Comparison of ENCODE assay signal across 9 mouse cellular contexts in the genomic region with DNA sequence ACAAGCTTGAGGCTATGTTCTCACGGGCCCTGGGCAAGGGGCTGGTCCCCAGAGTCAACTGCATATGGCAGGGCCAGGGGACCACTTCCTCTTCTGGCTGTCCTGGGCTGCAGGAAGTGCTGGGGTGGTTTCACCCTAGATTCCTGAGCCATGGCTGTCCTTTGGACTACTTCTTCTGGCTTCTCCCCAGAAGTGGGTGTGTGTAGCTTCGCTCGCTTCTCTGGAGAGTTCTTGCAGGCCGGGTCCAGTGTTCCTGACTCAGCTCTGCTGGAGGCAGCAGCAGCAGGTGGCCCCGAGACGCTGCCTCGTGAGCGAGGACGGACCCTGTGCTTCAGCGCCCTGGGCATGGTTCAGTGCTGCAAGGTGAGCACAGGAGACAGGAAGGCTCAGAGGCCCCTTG. TPM values are rescaled to one million over a fixed set of nuclear protein-coding genes. Genes with fewer than 3 reads are reported as not detected.
DNase-seq lines count a peak whose midpoint lies in the region; ATAC-seq and TF ChIP-seq lines count a peak whose summit lies in the region.
"Had no signal": no experiment of that assay in that cellular context is flagged by ENCODE, and none has a peak within 500 bp of the region (broad histone marks: within the 10 kb centered on the region; RNA-seq: fewer than 3 reads in every experiment).

No protein-coding gene starts in this region.

- H3K36me3 ChIP-seq in hindbrain, embryonic 16.5 days (ENCODE audit: control insufficient read depth, insufficient read depth, low read length): no peaks in the 10 kb centered on the region
- no peaks in the 10 kb centered on the region for H3K36me3 ChIP-seq in hindbrain, embryonic 11.5 days (ENCODE audit: control insufficient read depth, insufficient read depth, low read length)
- no peaks in the 10 kb centered on the region for H3K36me3 ChIP-seq in stomach, postnatal 0 days (ENCODE audit: control insufficient read depth, insufficient read depth, low read length)

- TF ChIP-seq CTCF in stomach, postnatal 0 days (IDR thresholded peaks at IDR 0.05; ENCODE audit: low read depth): no peak

- H3K27me3 ChIP-seq in hindbrain, embryonic 16.5 days (replicated peaks; ENCODE audit: control insufficient read depth, insufficient read depth, low read length): no peaks in the 10 kb centered on the region
- no peaks in the 10 kb centered on the region for H3K27me3 ChIP-seq in hindbrain, embryonic 11.5 days (ENCODE audit: control insufficient read depth, insufficient read depth, low read length)
- H3K27me3 ChIP-seq in stomach, postnatal 0 days (ENCODE audit: control insufficient read depth, insufficient read depth, low read length): no peaks in the 10 kb centered on the region
- H3K27me3 ChIP-seq: forebrain, embryonic 13.5 days had no signal

- H3K9ac ChIP-seq in hindbrain, embryonic 16.5 days (ENCODE audit: low read depth, low read length): 0 out of 2 replicates have a peak overlapping the region, but pooled peaks have one; percentile 13
- H3K9ac ChIP-seq in hindbrain, embryonic 11.5 days (ENCODE audit: low read depth, low read length): no peak overlapping the region
- no peak overlapping the region for H3K9ac ChIP-seq in stomach, postnatal 0 days (ENCODE audit: low read length)

- no peak for TF ChIP-seq EP300 in stomach, postnatal 0 days (optimal IDR thresholded peaks at IDR 0.05)

- H3K27ac ChIP-seq in hindbrain, embryonic 16.5 days (ENCODE audit: low read depth, low read length): no peak overlapping the region
- no peak overlapping the region for H3K27ac ChIP-seq in hindbrain, embryonic 11.5 days (ENCODE audit: low read depth, low read length)
- H3K27ac ChIP-seq in stomach, postnatal 0 days (replicated peaks): no peak overlapping the region

- WGBS in hindbrain, embryonic 16.5 days: 75% methylated on average over 10 of the region's 10 CpGs
- WGBS in hindbrain, embryonic 11.5 days: 77% methylated on average over 10 of the region's 10 CpGs
- WGBS in stomach, postnatal 0 days: 71% methylated on average over 10 of the region's 10 CpGs

- H3K9me3 ChIP-seq in hindbrain, embryonic 16.5 days (ENCODE audit: control insufficient read depth, low read length): peaks cover 4% of the 10 kb centered on the region; the same call in 1 of the 2 replicates
- no peaks in the 10 kb centered on the region for H3K9me3 ChIP-seq in hindbrain, embryonic 11.5 days (ENCODE audit: control insufficient read depth, low read length)
- H3K9me3 ChIP-seq in stomach, postnatal 0 days (ENCODE audit: control insufficient read depth, low read length): no peaks in the 10 kb centered on the region

- ATAC-seq in hindbrain, embryonic 16.5 days: no peak
- ATAC-seq in hindbrain, embryonic 11.5 days (ENCODE audit: low FRiP score): no peak
- ATAC-seq in stomach, postnatal 0 days (ENCODE audit: low FRiP score, low TSS enrichment): no peak

- no peak overlapping the region for H3K4me3 ChIP-seq in hindbrain, embryonic 16.5 days (ENCODE audit: low read length)
- no peak overlapping the region for H3K4me3 ChIP-seq in hindbrain, embryonic 11.5 days (ENCODE audit: low read depth, low read length)
- H3K4me3 ChIP-seq in stomach, postnatal 0 days (ENCODE audit: low read depth, low read length): no peak overlapping the region

- no peak for DNase-seq in hindbrain, embryonic 11.5 days (ENCODE audit: low spot score)
- peak; percentile 22 for DNase-seq in urinary bladder, postnatal 14 days (ENCODE audit: low spot score)
- DNase-seq in urinary bladder, postnatal 10 days (ENCODE audit: low spot score): no peak
- peak; percentile 81 for DNase-seq in kidney, postnatal 14 days
- peak; percentile 24 for DNase-seq in stomach, postnatal 0 days (ENCODE audit: low spot score)
- no peak for DNase-seq in left cerebral cortex, adult 11 months (ENCODE audit: low spot score)
- no peak for DNase-seq in adrenal gland, postnatal 4 days (ENCODE audit: low spot score in 2 of 2)

- H3K4me1 ChIP-seq in hindbrain, embryonic 16.5 days (ENCODE audit: control insufficient read depth, insufficient read depth, low read depth, low read length): peaks cover 9% of the 10 kb centered on the region
- no peaks in the 10 kb centered on the region for H3K4me1 ChIP-seq in hindbrain, embryonic 11.5 days (replicated peaks; ENCODE audit: control insufficient read depth, insufficient read depth, low read length)
- peaks cover 6% of the 10 kb centered on the region; the same call in 1 of the 2 replicates for H3K4me1 ChIP-seq in stomach, postnatal 0 days (replicated peaks; ENCODE audit: control insufficient read depth, insufficient read depth)

- no peak overlapping the region for H3K4me2 ChIP-seq in hindbrain, embryonic 16.5 days (ENCODE audit: low read length)
- H3K4me2 ChIP-seq in hindbrain, embryonic 11.5 days (replicated peaks; ENCODE audit: low read depth, low read length): no peak overlapping the region
- H3K4me2 ChIP-seq in stomach, postnatal 0 days (replicated peaks; ENCODE audit: low read depth): no peak overlapping the region

RNA-seq across cellular contexts. Expression of gene Amz1, which starts 24.5 kb away (rescaled TPM):
- polyA plus RNA-seq in hindbrain, embryonic 16.5 days (2015; fragmentation: Nextera tagmentation; extraction: Ambion mirVana): 6.3 and 6.6 TPM in 2 replicates
- polyA plus RNA-seq in hindbrain, embryonic 11.5 days (2014; fragmentation: Nextera tagmentation; extraction: Ambion mirVana): 0.32 and 1.5 TPM in 2 replicates
- polyA plus RNA-seq in stomach, postnatal 0 days (2015; fragmentation: Nextera tagmentation; extraction: Ambion mirVana): 0.65 and 0.67 TPM in 2 replicates
- total RNA-seq in adrenal gland, postnatal 4 days (2021): 1 to 10 TPM; 1.2 to 1.5 TPM

RNA-seq across cellular contexts. Expression of gene Brat1, which starts 43.6 kb away (rescaled TPM):
- 24.3 and 27.4 TPM in 2 replicates for polyA plus RNA-seq in hindbrain, embryonic 16.5 days (2015; fragmentation: Nextera tagmentation; extraction: Ambion mirVana)
- polyA plus RNA-seq in hindbrain, embryonic 11.5 days (2014; fragmentation: Nextera tagmentation; extraction: Ambion mirVana): 8.8 and 9.6 TPM in 2 replicates
- polyA plus RNA-seq in stomach, postnatal 0 days (2015; fragmentation: Nextera tagmentation; extraction: Ambion mirVana): 8.2 and 8.5 TPM in 2 replicates
- total RNA-seq in adrenal gland, postnatal 4 days (2021): 10 to 100 TPM; 23.9 to 24.2 TPM

RNA-seq across cellular contexts. Expression of gene Iqce, which starts 46.2 kb away (rescaled TPM):
- polyA plus RNA-seq in hindbrain, embryonic 16.5 days (2015; fragmentation: Nextera tagmentation; extraction: Ambion mirVana): 27.9 and 28.6 TPM in 2 replicates
- 15.1 and 16.8 TPM in 2 replicates for polyA plus RNA-seq in hindbrain, embryonic 11.5 days (2014; fragmentation: Nextera tagmentation; extraction: Ambion mirVana)
- polyA plus RNA-seq in stomach, postnatal 0 days (2015; fragmentation: Nextera tagmentation; extraction: Ambion mirVana): 5.6 and 6.0 TPM in 2 replicates
- total RNA-seq in adrenal gland, postnatal 4 days (2021): 10 to 100 TPM; 40.3 to 41.3 TPM

Comparison
In these comparisons a context has a peak if more than half of its experiments do, and no peak if none do; other contexts are left out.
1. DNase-seq: peak in urinary bladder, postnatal 14 days (single experiment), kidney, postnatal 14 days (single experiment) and stomach, postnatal 0 days (single experiment); none in hindbrain, embryonic 11.5 days (single experiment), urinary bladder, postnatal 10 days (single experiment), left cerebral cortex, adult 11 months (single experiment) and adrenal gland, postnatal 4 days (0 of 2).